Mouse (Mus musculus) C2C12 (cell line): ENCODE data around the gene Hist1h2ac.

Source experiments
- CTCF ChIP-seq: IDR thresholded peaks from one replicate; pipeline ENCODE4 v1.5.1; 2011; ENCODE audit not compliant: control insufficient read depth, insufficient read depth, insufficient read length
- USF1 ChIP-seq: IDR thresholded peaks from one replicate; pipeline ENCODE4 v1.6.1; 2011; ENCODE audit warnings: low read depth, mild to moderate bottlenecking, control low read depth, moderate library complexity

DNA sequence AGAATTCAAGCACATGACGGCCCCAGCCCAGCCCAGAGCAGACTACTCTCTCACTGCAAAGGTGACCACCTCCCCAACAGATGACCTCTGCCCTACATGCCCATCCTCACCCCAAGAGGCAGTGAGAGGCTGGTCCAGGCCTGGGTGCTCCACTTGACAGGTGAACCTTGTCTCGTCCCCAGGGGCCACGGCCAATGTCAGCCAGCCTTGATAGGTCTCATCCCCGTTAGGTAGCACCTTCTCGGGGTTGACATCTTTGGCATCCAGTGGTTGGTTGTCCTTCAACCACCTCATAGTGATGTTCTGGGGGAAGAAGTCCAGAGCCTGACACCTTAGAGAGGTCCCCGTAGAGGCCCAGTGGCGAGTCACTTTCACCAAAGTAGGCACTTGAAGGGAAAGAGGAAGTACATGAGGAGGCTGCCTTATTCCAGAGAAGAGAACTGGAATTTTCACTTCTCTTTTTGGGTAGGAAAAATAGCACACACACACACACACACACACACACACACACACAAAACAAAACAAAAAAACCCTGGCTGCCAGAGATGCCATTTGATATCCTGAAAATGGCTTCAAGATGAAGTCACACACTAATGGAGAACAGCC, 22.1 kb upstream of the Hist1h2ac start:
- TF ChIP-seq CTCF (no peak), USF1 (no peak)
